Mouse (Mus musculus) embryonic fibroblast, embryonic 13.5 days (primary cell): ENCODE results near the gene Ino80b.

Experiments
- CTCF ChIP-seq: IDR thresholded peaks from 2 replicates; pipeline ENCODE4 v1.5.1; 2011; ENCODE audit warnings: mild to moderate bottlenecking, control low read depth, low read length, moderate library complexity, borderline replicate concordance; ENCODE audit not compliant: insufficient read depth
- POLR2A ChIP-seq: IDR thresholded peaks from 2 replicates; pipeline ENCODE4 v1.6.1; 2011; ENCODE audit warnings: low read depth, mild to moderate bottlenecking, control low read depth, low read length, moderate library complexity

DNA sequence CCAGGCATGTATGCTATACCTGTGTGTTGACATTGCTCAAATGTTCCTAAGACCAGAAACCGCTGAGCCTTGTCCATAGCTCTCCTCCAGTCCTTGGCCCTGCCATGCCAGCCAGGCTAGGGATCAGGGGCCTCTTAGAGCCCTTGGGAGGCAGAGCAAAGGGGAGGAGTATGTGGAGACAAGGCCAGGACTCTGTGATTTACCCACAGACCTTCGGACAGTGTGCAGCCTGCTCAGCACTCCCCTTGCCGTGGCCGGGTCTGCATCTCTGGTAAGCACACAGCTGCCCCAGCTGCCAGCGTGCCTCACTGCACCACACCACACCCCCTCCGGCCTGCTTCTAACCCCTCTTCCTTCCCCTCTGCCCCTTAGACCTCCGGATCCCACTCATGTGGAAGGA is 22.0 kb upstream of the Ino80b start:
- no peak for TF ChIP-seq POLR2A
- TF ChIP-seq CTCF, result no peak
